Comparison of ENCODE assay signal across 16 mouse cellular contexts in genomic region chr5:103458959-103459675, GRCm38 (mm10). TPM values are rescaled to one million over a fixed set of nuclear protein-coding genes. Genes with fewer than 3 reads are reported as not detected.
DNase-seq lines count a peak whose midpoint lies in the region; ATAC-seq and TF ChIP-seq lines count a peak whose summit lies in the region.
"Had no signal": no experiment of that assay in that cellular context is flagged by ENCODE, and none has a peak within 500 bp of the region (broad histone marks: within the 10 kb centered on the region; RNA-seq: fewer than 3 reads in every experiment).

No protein-coding gene starts in this region.

- H3K27ac ChIP-seq in lung, embryonic 14.5 days (ENCODE audit: low read depth) = no peak overlapping the region
- H3K27ac ChIP-seq in embryonic facial prominence, embryonic 14.5 days (replicated peaks; ENCODE audit: low read depth, low read length) = no peak overlapping the region
- H3K27ac ChIP-seq in intestine, postnatal 0 days (ENCODE audit: low read depth, low read length) = no peak overlapping the region
- H3K27ac ChIP-seq in left cerebral cortex, adult 2 months = no peak overlapping the region
- H3K27ac ChIP-seq: hindbrain, embryonic 15.5 days; liver, embryonic 15.5 days; midbrain, embryonic 15.5 days had no signal

- intact Hi-C loops in left cerebral cortex, adult 2 months (cut with DNase I) = no loop called here

- H3K4me2 ChIP-seq in lung, embryonic 14.5 days = no peak overlapping the region
- no peak overlapping the region for H3K4me2 ChIP-seq in embryonic facial prominence, embryonic 14.5 days (ENCODE audit: low read depth, low read length)
- H3K4me2 ChIP-seq in intestine, postnatal 0 days (replicated peaks; ENCODE audit: low read depth) = no peak overlapping the region
- H3K4me2 ChIP-seq: hindbrain, embryonic 15.5 days; liver, embryonic 15.5 days; midbrain, embryonic 15.5 days had no signal

- no peaks in the 10 kb centered on the region for H3K36me3 ChIP-seq in lung, embryonic 14.5 days (ENCODE audit: insufficient read depth)
- H3K36me3 ChIP-seq in embryonic facial prominence, embryonic 14.5 days (ENCODE audit: control insufficient read depth, insufficient read depth, low read length) = no peaks in the 10 kb centered on the region
- H3K36me3 ChIP-seq in intestine, postnatal 0 days (ENCODE audit: control insufficient read depth, insufficient read depth) = no peaks in the 10 kb centered on the region
- H3K36me3 ChIP-seq: hindbrain, embryonic 15.5 days; liver, embryonic 15.5 days; midbrain, embryonic 15.5 days had no signal

- ATAC-seq in lung, embryonic 14.5 days (ENCODE audit: insufficient read depth) = peak; percentile 41; the same call in 1 of the 2 replicates
- peak; percentile 42 for ATAC-seq in Patski
- ATAC-seq in embryonic facial prominence, embryonic 14.5 days (ENCODE audit: low read depth) = peak; percentile 81
- 0 out of 2 replicates have a peak, but pooled peaks have one; percentile 38 for ATAC-seq in intestine, postnatal 0 days
- ATAC-seq: midbrain, embryonic 15.5 days had no signal

- DNase-seq in lung, embryonic 14.5 days = peak; percentile 30
- DNase-seq in lung, postnatal 4 days = no peak
- DNase-seq in Patski (ENCODE audit: low read depth, low spot score) = no peak
- DNase-seq in embryonic facial prominence, embryonic 14.5 days (ENCODE audit: low spot score) = peak; percentile 85
- no peak for DNase-seq in c-Kit-positive CD71-positive TER-119-positive erythroid progenitor cells, embryonic 14.5 days (ENCODE audit: low spot score)
- DNase-seq in embryo, embryonic 10 days (ENCODE audit: low spot score) = no peak
- no peak for DNase-seq in left cerebral cortex, adult 2 months (ENCODE audit: extremely low spot score in 1 of 2, low spot score in 2 of 2)
- DNase-seq: cerebellum, adult 11 months; cerebellum, postnatal 25 days; heart, postnatal 10 days; kidney, adult 2 months had no signal

- in situ Hi-C loops in Patski (cut with MboI; ENCODE audit: low pct_unique_long_range_greater_than_20kb) = no loop called here

- no peak overlapping the region for H3K4me3 ChIP-seq in lung, embryonic 14.5 days (ENCODE audit: low read depth, low read length)
- no peak overlapping the region for H3K4me3 ChIP-seq in embryonic facial prominence, embryonic 14.5 days (ENCODE audit: low read depth, low read length)
- no peak overlapping the region for H3K4me3 ChIP-seq in intestine, postnatal 0 days (ENCODE audit: low read depth, low read length)
- no peak overlapping the region for H3K4me3 ChIP-seq in left cerebral cortex, adult 2 months
- H3K4me3 ChIP-seq: forebrain, embryonic 10.5 days; hindbrain, embryonic 15.5 days; liver, embryonic 15.5 days; midbrain, embryonic 15.5 days had no signal

- no peaks in the 10 kb centered on the region for H3K27me3 ChIP-seq in lung, embryonic 14.5 days (ENCODE audit: insufficient read depth, low read length)
- H3K27me3 ChIP-seq in Patski = no peaks in the 10 kb centered on the region
- no peaks in the 10 kb centered on the region for H3K27me3 ChIP-seq in embryonic facial prominence, embryonic 14.5 days (replicated peaks; ENCODE audit: control insufficient read depth, insufficient read depth, low read length)
- H3K27me3 ChIP-seq in intestine, postnatal 0 days (replicated peaks; ENCODE audit: control insufficient read depth, insufficient read depth, low read length) = no peaks in the 10 kb centered on the region
- H3K27me3 ChIP-seq: hindbrain, embryonic 15.5 days; liver, embryonic 15.5 days; midbrain, embryonic 15.5 days had no signal

- no peak for TF ChIP-seq CTCF in lung, embryonic 14.5 days (IDR thresholded peaks at IDR 0.05; ENCODE audit: low read depth)
- no peak for TF ChIP-seq CTCF in Patski (IDR thresholded peaks at IDR 0.05)
- TF ChIP-seq CTCF in intestine, postnatal 0 days (IDR thresholded peaks at IDR 0.05; ENCODE audit: low read depth) = no peak
- no peak for TF ChIP-seq CTCF in left cerebral cortex, adult 2 months (IDR thresholded peaks at IDR 0.05)

- 69% methylated on average over 8 of the region's 8 CpGs for WGBS in lung, embryonic 14.5 days
- WGBS in embryonic facial prominence, embryonic 14.5 days = 68% methylated on average over 8 of the region's 8 CpGs
- WGBS in intestine, postnatal 0 days = 55% methylated on average over 8 of the region's 8 CpGs

- H3K9me3 ChIP-seq in lung, embryonic 14.5 days (ENCODE audit: low read depth, low read length) = no peaks in the 10 kb centered on the region
- peaks cover 5% of the 10 kb centered on the region; the same call in 1 of the 2 replicates for H3K9me3 ChIP-seq in embryonic facial prominence, embryonic 14.5 days (ENCODE audit: control insufficient read depth, low read length)
- no peaks in the 10 kb centered on the region for H3K9me3 ChIP-seq in intestine, postnatal 0 days (ENCODE audit: control insufficient read depth)
- H3K9me3 ChIP-seq: hindbrain, embryonic 15.5 days; liver, embryonic 15.5 days; midbrain, embryonic 15.5 days had no signal

- CTCF ChIA-PET in Patski (lab: Charles Lee) = interaction anchor here (1.2 to 1.6 kb wide), 3 partner anchors 7 to 33 kb away, joined by 3 read pairs; no protein-coding TSS in a partner anchor

- POLR2A ChIA-PET in Patski (lab: Charles Lee) = interaction anchor here (1.6 kb wide), 1 partner anchor 34 kb away, joined by 4 read pairs; the partner anchor contains the start of gene Ptpn13

- H3K9ac ChIP-seq in lung, embryonic 14.5 days = no peak overlapping the region
- H3K9ac ChIP-seq in embryonic facial prominence, embryonic 14.5 days (ENCODE audit: low read depth, low read length) = no peak overlapping the region
- H3K9ac ChIP-seq in intestine, postnatal 0 days (ENCODE audit: low read depth, low read length) = no peak overlapping the region
- H3K9ac ChIP-seq: hindbrain, embryonic 15.5 days; liver, embryonic 15.5 days; midbrain, embryonic 15.5 days had no signal

- H3K4me1 ChIP-seq in lung, embryonic 14.5 days (ENCODE audit: insufficient read depth) = no peaks in the 10 kb centered on the region
- H3K4me1 ChIP-seq in embryonic facial prominence, embryonic 14.5 days (ENCODE audit: control insufficient read depth, insufficient read depth, low read length) = no peaks in the 10 kb centered on the region
- no peaks in the 10 kb centered on the region for H3K4me1 ChIP-seq in intestine, postnatal 0 days (replicated peaks; ENCODE audit: control insufficient read depth, insufficient read depth, low read length)
- H3K4me1 ChIP-seq: hindbrain, embryonic 15.5 days; liver, embryonic 15.5 days; midbrain, embryonic 15.5 days had no signal

RNA-seq across cellular contexts. Expression of gene Ptpn13, which starts 34.1 kb away (rescaled TPM):
- polyA plus RNA-seq in lung, embryonic 14.5 days (2014; fragmentation: Nextera tagmentation; extraction: Ambion mirVana) = 15.7 and 16.2 TPM in 2 replicates
- polyA plus RNA-seq in Patski (2021) = 215 TPM
- polyA plus RNA-seq in embryonic facial prominence, embryonic 14.5 days (2014; fragmentation: Nextera tagmentation; extraction: Ambion mirVana) = 16.6 and 20.0 TPM in 2 replicates
- polyA plus RNA-seq in intestine, postnatal 0 days (2015; fragmentation: Nextera tagmentation; extraction: Ambion mirVana) = 0.90 and 1.3 TPM in 2 replicates
- total RNA-seq in left cerebral cortex, adult 2 months (2021) = 10 to 100 TPM in 1 of 2 experiments, 1 to 10 TPM in 1; 9.6 to 10.5 TPM

Comparison
In these comparisons a context has a peak if more than half of its experiments do, and no peak if none do; other contexts are left out.
1. DNase-seq: peak in lung, embryonic 14.5 days (single experiment) and embryonic facial prominence, embryonic 14.5 days (single experiment); none in lung, postnatal 4 days (0 of 2), Patski (single experiment), c-Kit-positive CD71-positive TER-119-positive erythroid progenitor cells, embryonic 14.5 days (single experiment), embryo, embryonic 10 days (single experiment) and left cerebral cortex, adult 2 months (0 of 2).
2. RNA of gene Ptpn13, which starts 34.1 kb away (polyA plus RNA-seq): 215 TPM in Patski (single experiment); 16.6 to 20.0 TPM in embryonic facial prominence, embryonic 14.5 days, 15.7 to 16.2 TPM in lung, embryonic 14.5 days and 0.90 to 1.3 TPM in intestine, postnatal 0 days; every median in the first group is over 10 times any median in the second.
3. Peak in every context shown above with its lines, with median percentiles within 50 percentile points of each other: ATAC-seq.